Mouse (Mus musculus): Measurements from ENCODE around the gene Haus5.

- no peak for TF ChIP-seq CTCF (IDR thresholded peaks at IDR 0.05; ENCODE audit: borderline replicate concordance, insufficient read depth, low read depth, low read length)
- TF ChIP-seq POLR2A (IDR thresholded peaks at IDR 0.05; ENCODE audit: borderline replicate concordance, insufficient read depth, low read length), result no peak
These were observed 13.6 kb upstream of the Haus5 start for GRCm38 (mm10) chr7:30678263-30678975.

All from cerebellum, adult 2 months (tissue).